Mouse (Mus musculus) activated CD4-positive, CD25-positive, alpha-beta regulatory T cell, adult 9 weeks (primary cell): Measurements from ENCODE around the gene Urb2. TPM values are rescaled to one million over a fixed set of nuclear protein-coding genes. Genes with fewer than 3 reads are reported as not detected.

Experiments used
- polyA plus RNA-seq: library from polyadenylated mRNA; unstranded; fragments of 100-300 nt; shearing (Covaris generic); gene quantifications from one replicate; pipeline ENCODE4 v1.2.1, GENCODE M21; 2017

Urb2 gene
- 11.5 TPM for polyA plus RNA-seq

GRCm38 (mm10) chr8:124021237-124022227 lies at the start of gene Urb2, which contains the start of gene Taf5l:
TSS of gene Urb2 (plus strand) at chr8:124021508.
TSS of gene Taf5l (minus strand) at chr8:124021397.

GRCm38 (mm10) chr8:123982826-123983400 lies 38.4 kb upstream of the Urb2 start, which contains the start of gene Abcb10:
TSS of gene Abcb10 (minus strand) at chr8:123983122.

Other genes starting within 250 kb of the Urb2 start
- gene Rab4a, start 215.5 kb upstream of the Urb2 start, polyA plus RNA-seq: 11.8 TPM
- gene Ccsap, start 161.3 kb upstream of the Urb2 start, polyA plus RNA-seq: 3.0 TPM
- 0.20 TPM for gene Acta1, start 126.8 kb upstream of the Urb2 start, polyA plus RNA-seq
- gene Nup133, start 72.2 kb upstream of the Urb2 start, polyA plus RNA-seq: 23.8 TPM
- gene Abcb10, start 38.4 kb upstream of the Urb2 start, polyA plus RNA-seq: 2.1 TPM
- 17.6 TPM for gene Taf5l, start 111 bp upstream of the Urb2 start, polyA plus RNA-seq
- 12.6 TPM for gene Galnt2, start 209.9 kb downstream of the Urb2 start, polyA plus RNA-seq